Mouse (Mus musculus) embryonic facial prominence, embryonic 10.5 days (tissue): ENCODE results near the gene Ogg1. TPM values are rescaled to one million over a fixed set of nuclear protein-coding genes. Genes with fewer than 3 reads are reported as not detected.

Experiments used
- DNase-seq: peaks from one replicate; pipeline ENCODE4 v3.0.0-alpha.2; 2017; ENCODE audit warnings: low spot score
- H3K27ac ChIP-seq: fragments of 300-500 bp; sonication (generic); replicated peaks from 2 replicates; pipeline ENCODE4 v1.5.1; 2016; ENCODE audit warnings: mild to moderate bottlenecking
- H3K27me3 ChIP-seq: fragments of 300-500 bp; sonication (generic); replicated peaks from 2 replicates; pipeline ENCODE4 v1.6.1; 2016; ENCODE audit warnings: low read depth, mild to moderate bottlenecking; ENCODE audit not compliant: poor library complexity, severe bottlenecking
- H3K36me3 ChIP-seq: fragments of 300-500 bp; sonication (generic); replicated peaks from 2 replicates; pipeline ENCODE4 v1.6.1; 2016; ENCODE audit warnings: mild to moderate bottlenecking, moderate library complexity
- H3K4me1 ChIP-seq: fragments of 300-500 bp; sonication (generic); 2 replicates; pipeline ENCODE4 v1.6.1; 2016
- H3K4me3 ChIP-seq: fragments of 300-500 bp; sonication (generic); 2 replicates; pipeline ENCODE4 v1.5.1; 2016; ENCODE audit warnings: mild to moderate bottlenecking, moderate library complexity
- H3K9me3 ChIP-seq: fragments of 300-500 bp; sonication (generic); 2 replicates; pipeline ENCODE4 v1.6.1; 2016; ENCODE audit warnings: mild to moderate bottlenecking
- whole genome bisulfite sequencing: fragments of 180-500 bp; shearing (Covaris S2); methylation state at CpG from one replicate; pipeline ENCODE4 v1.1.7; 2016; 5-methylcytosine and 5-hydroxymethylcytosine counted together
- polyA plus RNA-seq: library from polyadenylated mRNA; unstranded; fragments of >200 nt; fragmentation: Nextera tagmentation; extraction: Ambion mirVana; gene quantifications from 2 replicates; pipeline ENCODE4 v1.2.1, GENCODE M21; 2016

Gene Ogg1
- polyA plus RNA-seq, 1 experiment from 2014 or later = 20.0 TPM

DNA sequence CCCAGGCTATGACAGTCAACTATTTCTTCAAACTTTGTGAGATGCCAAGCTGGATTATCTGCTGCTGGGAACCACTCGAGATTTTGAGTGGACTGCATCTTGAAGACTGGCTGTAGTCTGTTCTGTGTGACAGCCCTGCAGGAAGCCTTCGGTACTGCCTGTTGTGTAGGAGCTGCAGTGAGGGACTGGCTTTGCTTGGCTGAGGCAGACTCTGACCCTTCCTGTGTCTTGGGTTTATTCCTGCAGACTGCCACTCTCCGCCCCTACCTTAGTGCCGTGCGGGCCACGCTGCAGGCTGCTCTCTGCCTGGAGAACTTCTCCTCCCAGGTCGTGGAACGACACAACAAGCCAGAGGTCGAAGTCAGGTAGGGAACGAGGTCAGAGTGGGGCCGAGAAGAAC is 53.7 kb downstream of the Ogg1 start:
- no peak overlapping the region for H3K27ac ChIP-seq
- peaks cover 24% of the 10 kb centered on the region for H3K4me1 ChIP-seq
- 93% methylated on average over 11 of the region's 11 CpGs for WGBS
- H3K27me3 ChIP-seq = no peaks in the 10 kb centered on the region
- H3K4me3 ChIP-seq = no peak overlapping the region
- H3K36me3 ChIP-seq = peaks cover 64% of the 10 kb centered on the region
- no peak for DNase-seq
- H3K9me3 ChIP-seq = no peaks in the 10 kb centered on the region

GRCm38 (mm10) chr6:113384351-113384927 is 57.7 kb downstream of the Ogg1 start:
- WGBS = 90% methylated on average over 8 of the region's 8 CpGs

More at GRCm38 (mm10) chr6:113384351-113384927, 57.7 kb downstream of the Ogg1 start:
- H3K9me3 ChIP-seq = no peaks in the 10 kb centered on the region
- H3K36me3 ChIP-seq = peaks cover 98% of the 10 kb centered on the region
- H3K27me3 ChIP-seq = no peaks in the 10 kb centered on the region
- no peak for DNase-seq
- no peak overlapping the region for H3K27ac ChIP-seq
- peaks cover under 1% of the 10 kb centered on the region for H3K4me1 ChIP-seq
- no peak overlapping the region for H3K4me3 ChIP-seq

Other genes with a start within 250 kb of the Ogg1 start
- 85.8 and 90.1 TPM in 2 replicates for gene Setd5, start 249.6 kb upstream of the Ogg1 start, polyA plus RNA-seq
- gene Lhfpl4, start 131.6 kb upstream of the Ogg1 start, polyA plus RNA-seq = 4.7 and 5.0 TPM in 2 replicates
- gene Mtmr14, start 89.1 kb upstream of the Ogg1 start, polyA plus RNA-seq = 44.0 and 46.9 TPM in 2 replicates
- 0.04 and 0.11 TPM in 2 replicates for gene Cpne9, start 44.7 kb upstream of the Ogg1 start, polyA plus RNA-seq
- gene Brpf1, start 19.8 kb upstream of the Ogg1 start, polyA plus RNA-seq = 24.8 and 26.0 TPM in 2 replicates
- gene Camk1, start 17.0 kb downstream of the Ogg1 start, polyA plus RNA-seq = 47.0 and 48.9 TPM in 2 replicates
- gene Tada3, start 50.9 kb downstream of the Ogg1 start, polyA plus RNA-seq = 48.1 and 48.4 TPM in 2 replicates
- 377 and 387 TPM in 2 replicates for gene Arpc4, start 51.1 kb downstream of the Ogg1 start, polyA plus RNA-seq
- 2.8 and 3.7 TPM in 2 replicates for gene Ttll3, start 62.3 kb downstream of the Ogg1 start, polyA plus RNA-seq
- 34.6 and 34.8 TPM in 2 replicates for gene Rpusd3, start 92.4 kb downstream of the Ogg1 start, polyA plus RNA-seq
- gene Cidec, start 108.8 kb downstream of the Ogg1 start, polyA plus RNA-seq = not detected in 2 replicates
- gene Jagn1, start 115.6 kb downstream of the Ogg1 start, polyA plus RNA-seq = 87.2 and 88.8 TPM in 2 replicates
- gene Il17re, start 131.5 kb downstream of the Ogg1 start, polyA plus RNA-seq = 3.7 and 4.0 TPM in 2 replicates
- 2.4 and 2.5 TPM in 2 replicates for gene Il17rc, start 144.5 kb downstream of the Ogg1 start, polyA plus RNA-seq
- gene Creld1, start 156.3 kb downstream of the Ogg1 start, polyA plus RNA-seq = 23.5 and 27.2 TPM in 2 replicates
- gene Prrt3, start 175.0 kb downstream of the Ogg1 start, polyA plus RNA-seq = 2.1 and 2.2 TPM in 2 replicates
- gene Emc3, start 204.7 kb downstream of the Ogg1 start, polyA plus RNA-seq = 67.0 and 74.3 TPM in 2 replicates
- 19.7 and 21.4 TPM in 2 replicates for gene Fancd2, start 204.7 kb downstream of the Ogg1 start, polyA plus RNA-seq